8 mouse cellular contexts compared by ENCODE assay signal in genomic region chr6:138139930-138140329, GRCm38 (mm10). TPM values are rescaled to one million over a fixed set of nuclear protein-coding genes. Genes with fewer than 3 reads are reported as not detected.
DNase-seq lines count a peak whose midpoint lies in the region; ATAC-seq and TF ChIP-seq lines count a peak whose summit lies in the region.

Gene Mgst1, plus strand, starts transcription at chr6:138140316.

- H3K4me1 ChIP-seq in testis, adult 2 months (ENCODE audit: control insufficient read depth, insufficient read depth, low read length) = no peaks in the 10 kb centered on the region
- H3K4me1 ChIP-seq in liver, adult 2 months (ENCODE audit: control insufficient read depth, insufficient read depth, low read length) = peaks cover 2% of the 10 kb centered on the region; the same call in 1 of the 2 replicates

- H3K36me3 ChIP-seq in testis, adult 2 months (ENCODE audit: control insufficient read depth, insufficient read depth, low read length) = no peaks in the 10 kb centered on the region
- peaks cover 14% of the 10 kb centered on the region for H3K36me3 ChIP-seq in liver, adult 2 months (ENCODE audit: control insufficient read depth, insufficient read depth, low read length)

- DNase-seq in testis, postnatal 14 days (ENCODE audit: low spot score) = no peak
- DNase-seq in heart, postnatal 10 days = peak in 1 of 2 experiments; percentile 5
- DNase-seq in liver, adult 2 months (ENCODE audit: extremely low read depth, low read depth, low spot score) = peak; percentile 100
- DNase-seq in embryo, embryonic 10.5 days (ENCODE audit: low spot score) = no peak

- intact Hi-C loops in heart, postnatal 10 days (cut with DNase I) = no loop called here

- TF ChIP-seq CTCF in testis, adult 2 months (IDR thresholded peaks at IDR 0.05; ENCODE audit: control insufficient read depth, insufficient read depth, insufficient replicate concordance, low read depth, low read length) = no peak
- TF ChIP-seq CTCF in liver, adult 2 months (IDR thresholded peaks at IDR 0.05; ENCODE audit: low read depth, low read length) = no peak

- ATAC-seq in erythroblast, adult 5-6 weeks (replicated peaks; ENCODE audit: low FRiP score, poor library complexity, severe bottlenecking) = no peak
- ATAC-seq in monocyte, adult 5-6 weeks (replicated peaks; ENCODE audit: insufficient number of reproducible peaks, low FRiP score, low TSS enrichment, poor library complexity, severe bottlenecking) = peak; percentile 60; the same call in 1 of the 2 replicates
- no peak for ATAC-seq in megakaryocyte-erythroid progenitor cell, adult 5-6 weeks (replicated peaks; ENCODE audit: low FRiP score, low TSS enrichment, poor library complexity, severe bottlenecking)

- WGBS in liver, adult 2 months = under 1% methylated on average over 5 of the region's 5 CpGs

- peak within 1 kb of the TSS; percentile 86 for H3K9ac ChIP-seq in liver, adult 2 months (ENCODE audit: low read depth, low read length)

- no peak for TF ChIP-seq POLR2A in testis, adult 2 months (IDR thresholded peaks at IDR 0.05; ENCODE audit: control insufficient read depth, low read depth, low read length)
- TF ChIP-seq POLR2A in liver, adult 2 months (IDR thresholded peaks at IDR 0.05; ENCODE audit: extremely low read depth, insufficient read depth, low read length) = no peak

- peak within 1 kb of the TSS; percentile 77 for H3K4me3 ChIP-seq in testis, adult 2 months (ENCODE audit: control insufficient read depth, low read depth, low read length)
- peak within 1 kb of the TSS; percentile 81 for H3K4me3 ChIP-seq in liver, adult 2 months (ENCODE audit: insufficient read depth, low read depth, low read length)

- H3K27ac ChIP-seq in testis, adult 2 months (ENCODE audit: control insufficient read depth, insufficient read depth, low read depth, low read length) = peak within 1 kb of the TSS; percentile 69
- peak within 1 kb of the TSS; percentile 92 for H3K27ac ChIP-seq in liver, adult 2 months (replicated peaks; ENCODE audit: insufficient read depth, low read depth, low read length)

- no peaks in the 10 kb centered on the region for H3K27me3 ChIP-seq in testis, adult 2 months (ENCODE audit: control insufficient read depth, insufficient read depth, low read length)
- H3K27me3 ChIP-seq in liver, adult 2 months (ENCODE audit: control insufficient read depth, insufficient read depth, low read length) = no peaks in the 10 kb centered on the region

- peaks cover 24% of the 10 kb centered on the region; the same call in 1 of the 2 replicates for H3K79me2 ChIP-seq in liver, adult 2 months (ENCODE audit: control insufficient read depth, insufficient read depth, low read length)

RNA-seq across cellular contexts. Expression of gene Mgst1, which starts in this region (rescaled TPM):
- 69.6 TPM in 2 replicates for polyA plus RNA-seq in testis, adult 2 months (2012; rRNA removed)
- 167 and 198 TPM in 2 replicates for total RNA-seq in erythroblast, adult 5-6 weeks (2015; ENCODE audit: low replicate concordance)
- total RNA-seq in erythroblast, adult 5-6 weeks (2017; ENCODE audit: low replicate concordance) = 71.1 and 99.1 TPM in 2 replicates
- total RNA-seq in heart, postnatal 10 days (2021) = 10 to 100 TPM; 24.4 to 45.6 TPM
- 7,708 and 11,486 TPM in 2 replicates for total RNA-seq in liver, adult 2 months (2014; rRNA removed)
- polyA plus RNA-seq in liver, adult 2 months (2012; rRNA removed) = 7,278 and 7,946 TPM in 2 replicates
- total RNA-seq in monocyte, adult 5-6 weeks (2017) = 79.6 to 228 TPM (median 228 TPM) in 3 replicates
- 8.7 TPM in 1 of 2 replicates, not detected in the other for total RNA-seq in megakaryocyte-erythroid progenitor cell, adult 5-6 weeks (2014; fragmentation: Nextera tagmentation)
- total RNA-seq in megakaryocyte-erythroid progenitor cell, adult 5-6 weeks (2017) = 4.4 TPM in 1 of 2 replicates, not detected in the other

Comparison
In these comparisons a context has a peak if more than half of its experiments do, and no peak if none do; other contexts are left out.
1. RNA of gene Mgst1 (total RNA-seq): 7,708 to 11,486 TPM in liver, adult 2 months; 79.6 to 228 TPM in monocyte, adult 5-6 weeks, 71.1 to 198 TPM in erythroblast, adult 5-6 weeks, 24.4 to 45.6 TPM in heart, postnatal 10 days and 4.4 to 8.7 TPM in megakaryocyte-erythroid progenitor cell, adult 5-6 weeks; every median in the first group is over 10 times any median in the second.
2. RNA of gene Mgst1 (polyA plus RNA-seq): 7,278 to 7,946 TPM in liver, adult 2 months; 69.6 TPM in testis, adult 2 months; every median in the first group is over 100 times any median in the second.